Mouse (Mus musculus): ENCODE data around the gene Olfr1174-ps. TPM values are rescaled to one million over a fixed set of nuclear protein-coding genes. Genes with fewer than 3 reads are reported as not detected.

The Olfr1174-ps gene
- polyA plus RNA-seq (2015; fragmentation: Nextera tagmentation; extraction: Ambion mirVana): not detected in 2 replicates

DNA sequence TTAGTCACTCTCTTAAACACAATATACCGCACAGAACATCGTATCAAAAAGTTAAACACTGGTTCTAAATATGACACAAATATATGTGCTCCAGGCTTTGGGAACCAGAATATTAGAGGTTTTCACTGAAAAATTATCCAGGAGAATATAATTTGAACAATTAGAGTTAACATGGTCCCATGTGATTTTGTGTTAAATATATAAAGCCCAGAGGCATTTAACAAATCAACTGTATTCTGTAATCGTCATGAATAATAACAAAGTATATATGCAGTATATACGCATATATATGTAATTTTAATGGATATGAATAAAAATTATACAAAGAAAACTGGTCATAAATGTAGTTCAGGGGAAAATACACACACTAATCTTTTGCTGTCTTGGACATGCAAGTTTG lies at the start of gene Olfr1174-ps:
TSS of gene Olfr1174-ps (minus strand) at position 101 of the 400 bp plus-strand sequence.
- no peak within 1 kb of the TSS for H3K27ac ChIP-seq (ENCODE audit: low read length)
- H3K4me1 ChIP-seq (replicated peaks; ENCODE audit: control insufficient read depth, insufficient read depth, low read length): no peaks in the 10 kb centered on the region
- no peak within 1 kb of the TSS for H3K9ac ChIP-seq (ENCODE audit: low read length)
- no peaks in the 10 kb centered on the region for H3K9me3 ChIP-seq (ENCODE audit: control insufficient read depth, low read length)
- H3K36me3 ChIP-seq (ENCODE audit: control insufficient read depth, insufficient read depth, low read length): no peaks in the 10 kb centered on the region
- no peak for ATAC-seq (ENCODE audit: low read depth)
- no peak within 1 kb of the TSS for H3K4me2 ChIP-seq (ENCODE audit: low read depth, low read length)
- H3K27me3 ChIP-seq (ENCODE audit: control insufficient read depth, insufficient read depth, low read depth, low read length): no peaks in the 10 kb centered on the region
- WGBS: 88% methylated on average over 4 of the region's 4 CpGs
- no peak within 1 kb of the TSS for H3K4me3 ChIP-seq (ENCODE audit: low read length)

DNA sequence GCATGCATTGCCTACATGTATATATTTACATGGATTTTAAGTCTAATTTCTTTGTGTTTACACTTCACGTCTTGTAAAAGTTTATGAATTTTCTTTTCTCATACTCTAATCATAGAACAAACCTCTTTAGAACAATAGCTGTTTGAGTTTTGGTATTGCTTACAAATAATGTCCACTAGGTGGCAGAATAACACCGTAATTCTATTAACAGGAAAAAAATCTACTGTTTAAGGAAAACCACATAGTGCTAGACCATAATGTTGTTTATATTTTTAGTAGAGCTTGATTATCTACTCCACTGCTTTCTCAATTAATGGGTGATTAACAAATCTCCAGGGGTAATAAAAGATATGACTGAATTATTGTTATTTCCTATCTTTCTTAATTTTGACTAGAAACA lies 41.4 kb upstream of the Olfr1174-ps start:
- H3K9ac ChIP-seq (ENCODE audit: low read length): no peak overlapping the region
- H3K27me3 ChIP-seq (ENCODE audit: control insufficient read depth, insufficient read depth, low read depth, low read length): no peaks in the 10 kb centered on the region
- H3K27ac ChIP-seq (ENCODE audit: low read length): no peak overlapping the region
- H3K9me3 ChIP-seq (ENCODE audit: control insufficient read depth, low read length): no peaks in the 10 kb centered on the region
- no peaks in the 10 kb centered on the region for H3K4me1 ChIP-seq (replicated peaks; ENCODE audit: control insufficient read depth, insufficient read depth, low read length)
- 0% methylated on average over 2 of the region's 2 CpGs for WGBS
- no peaks in the 10 kb centered on the region for H3K36me3 ChIP-seq (ENCODE audit: control insufficient read depth, insufficient read depth, low read length)
- H3K4me2 ChIP-seq (ENCODE audit: low read depth, low read length): no peak overlapping the region
- ATAC-seq (ENCODE audit: low read depth): no peak
- H3K4me3 ChIP-seq (ENCODE audit: low read length): no peak overlapping the region

DNA sequence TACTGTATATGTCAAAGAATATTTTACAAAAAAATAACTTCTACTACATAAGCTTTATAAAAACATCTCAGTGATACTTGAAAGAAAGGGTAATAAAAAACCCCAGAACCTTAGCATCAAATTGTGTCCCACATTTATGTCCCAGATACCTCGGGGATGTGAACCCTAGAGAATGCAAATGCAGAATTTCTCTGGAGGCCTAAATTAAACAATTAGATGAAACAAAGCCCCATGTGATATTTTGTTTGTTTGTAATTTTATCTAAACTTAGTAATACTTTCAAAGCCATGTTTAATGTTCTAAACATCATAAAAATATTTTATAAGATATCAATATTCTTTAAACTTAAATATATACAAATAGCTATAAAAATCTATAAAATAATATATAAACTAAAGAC lies 31.5 kb upstream of the Olfr1174-ps start, which contains the start of gene Olfr1177-ps:
TSS of gene Olfr1177-ps (minus strand) at position 101 of the 400 bp plus-strand sequence.
- Histone ChIP-seq H3K4me1 (replicated peaks; ENCODE audit: control insufficient read depth, insufficient read depth, low read length) (no peaks in the 10 kb centered on the region), H3K36me3 (ENCODE audit: control insufficient read depth, insufficient read depth, low read length) (no peaks in the 10 kb centered on the region), H3K4me3 (ENCODE audit: low read length) (no peak within 1 kb of the TSS), H3K4me2 (ENCODE audit: low read depth, low read length) (no peak within 1 kb of the TSS), H3K9me3 (ENCODE audit: control insufficient read depth, low read length) (no peaks in the 10 kb centered on the region), H3K27me3 (ENCODE audit: control insufficient read depth, insufficient read depth, low read depth, low read length) (no peaks in the 10 kb centered on the region), H3K9ac (ENCODE audit: low read length) (no peak within 1 kb of the TSS), H3K27ac (ENCODE audit: low read length) (no peak within 1 kb of the TSS)
- ATAC-seq (ENCODE audit: low read depth): no peak
- 79% methylated on average over 1 of the region's 1 CpGs for WGBS

DNA sequence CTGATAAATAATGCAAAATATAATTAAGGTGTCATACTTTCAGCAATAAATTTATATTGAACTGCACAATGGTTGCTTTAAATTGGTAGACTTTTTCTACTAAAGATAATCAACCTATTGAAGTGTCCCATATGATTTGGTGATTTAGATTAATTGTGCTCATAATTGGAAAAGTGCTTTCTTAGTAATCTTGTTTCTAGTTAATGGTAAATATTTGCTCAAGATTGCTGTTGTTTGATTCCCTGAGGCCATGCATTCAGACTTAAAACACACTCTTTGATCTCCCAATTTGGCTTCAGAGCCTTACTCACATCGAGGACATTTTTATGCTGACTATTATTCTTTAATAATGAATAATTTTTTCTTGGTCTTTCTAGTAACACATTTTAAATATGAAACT lies 21.5 kb upstream of the Olfr1174-ps start, which contains the start of gene Olfr1176:
TSS of gene Olfr1176 (plus strand) at position 301 of the 400 bp plus-strand sequence.
- H3K4me2 ChIP-seq (ENCODE audit: low read depth, low read length): no peak within 1 kb of the TSS
- H3K9ac ChIP-seq (ENCODE audit: low read length): no peak within 1 kb of the TSS
- no peak within 1 kb of the TSS for H3K27ac ChIP-seq (ENCODE audit: low read length)
- no peak for ATAC-seq (ENCODE audit: low read depth)
- 36% methylated on average over 1 of the region's 1 CpGs for WGBS
- no peaks in the 10 kb centered on the region for H3K4me1 ChIP-seq (replicated peaks; ENCODE audit: control insufficient read depth, insufficient read depth, low read length)
- no peaks in the 10 kb centered on the region for H3K36me3 ChIP-seq (ENCODE audit: control insufficient read depth, insufficient read depth, low read length)
- H3K4me3 ChIP-seq (ENCODE audit: low read length): no peak within 1 kb of the TSS
- no peaks in the 10 kb centered on the region for H3K27me3 ChIP-seq (ENCODE audit: control insufficient read depth, insufficient read depth, low read depth, low read length)
- no peaks in the 10 kb centered on the region for H3K9me3 ChIP-seq (ENCODE audit: control insufficient read depth, low read length)

DNA sequence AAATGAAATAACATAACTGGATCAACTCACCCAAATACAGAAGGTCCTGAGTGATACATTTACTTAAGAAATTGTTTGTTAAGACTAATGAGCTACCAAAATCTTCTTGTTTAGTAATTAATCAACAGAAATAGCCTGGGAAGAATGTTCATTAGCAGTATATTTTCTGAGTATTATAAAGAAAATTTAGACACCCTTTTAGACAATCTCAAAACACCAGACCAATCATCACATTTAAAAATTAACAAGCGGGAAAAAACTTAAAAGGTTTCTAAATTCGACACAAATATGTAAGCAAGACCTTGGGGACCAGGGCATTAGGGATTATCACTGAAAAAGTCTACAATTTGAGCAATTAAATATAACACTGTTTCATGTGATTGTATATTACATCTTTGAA lies 12.2 kb upstream of the Olfr1174-ps start, which contains the start of gene Olfr1175-ps:
TSS of gene Olfr1175-ps (minus strand) at position 101 of the 400 bp plus-strand sequence.
- Histone ChIP-seq H3K27ac (ENCODE audit: low read length) (no peak within 1 kb of the TSS), H3K9ac (ENCODE audit: low read length) (no peak within 1 kb of the TSS), H3K27me3 (ENCODE audit: control insufficient read depth, insufficient read depth, low read depth, low read length) (no peaks in the 10 kb centered on the region), H3K4me2 (ENCODE audit: low read depth, low read length) (no peak within 1 kb of the TSS), H3K4me1 (replicated peaks; ENCODE audit: control insufficient read depth, insufficient read depth, low read length) (no peaks in the 10 kb centered on the region), H3K36me3 (ENCODE audit: control insufficient read depth, insufficient read depth, low read length) (no peaks in the 10 kb centered on the region), H3K9me3 (ENCODE audit: control insufficient read depth, low read length) (no peaks in the 10 kb centered on the region), H3K4me3 (ENCODE audit: low read length) (no peak within 1 kb of the TSS)
- no peak for ATAC-seq (ENCODE audit: low read depth)
- WGBS: 79% methylated on average over 2 of the region's 2 CpGs

DNA sequence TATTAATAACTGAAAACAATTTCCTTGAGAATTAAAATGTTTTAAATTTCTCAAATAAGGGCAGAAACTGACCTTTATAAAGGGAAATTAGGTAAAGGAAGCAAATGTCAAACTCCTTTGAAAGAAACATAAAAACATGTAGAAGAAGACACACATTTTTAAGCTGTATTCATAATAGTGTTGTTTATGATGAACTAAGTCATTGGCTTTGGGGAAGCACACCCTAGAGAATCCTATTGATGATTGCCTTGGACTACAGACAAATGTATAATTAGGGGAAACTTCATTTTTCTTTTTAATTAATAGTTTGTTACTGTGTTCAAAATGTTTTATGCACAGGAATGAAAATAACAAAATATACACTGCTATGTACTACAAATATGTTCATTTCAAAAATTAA lies 35.2 kb downstream of the Olfr1174-ps start, which contains the start of gene Olfr1173:
TSS of gene Olfr1173 (minus strand) at position 101 of the 400 bp plus-strand sequence.
- no peaks in the 10 kb centered on the region for H3K27me3 ChIP-seq (ENCODE audit: control insufficient read depth, insufficient read depth, low read depth, low read length)
- no peak within 1 kb of the TSS for H3K4me2 ChIP-seq (ENCODE audit: low read depth, low read length)
- no peak within 1 kb of the TSS for H3K4me3 ChIP-seq (ENCODE audit: low read length)
- no peak within 1 kb of the TSS for H3K9ac ChIP-seq (ENCODE audit: low read length)
- H3K36me3 ChIP-seq (ENCODE audit: control insufficient read depth, insufficient read depth, low read length): no peaks in the 10 kb centered on the region
- H3K27ac ChIP-seq (ENCODE audit: low read length): no peak within 1 kb of the TSS
- no peaks in the 10 kb centered on the region for H3K4me1 ChIP-seq (replicated peaks; ENCODE audit: control insufficient read depth, insufficient read depth, low read length)
- H3K9me3 ChIP-seq (ENCODE audit: control insufficient read depth, low read length): no peaks in the 10 kb centered on the region
- no peak for ATAC-seq (ENCODE audit: low read depth)

Other genes with a start within 250 kb of the Olfr1174-ps start
- gene Olfr1163, start 243.3 kb downstream of the Olfr1174-ps start, polyA plus RNA-seq (2015; fragmentation: Nextera tagmentation; extraction: Ambion mirVana): not detected in 2 replicates
- gene Olfr1164, start 221.2 kb downstream of the Olfr1174-ps start, polyA plus RNA-seq (2015; fragmentation: Nextera tagmentation; extraction: Ambion mirVana): not detected in 2 replicates
- not detected in 2 replicates for gene Olfr1166, start 186.9 kb downstream of the Olfr1174-ps start, polyA plus RNA-seq (2015; fragmentation: Nextera tagmentation; extraction: Ambion mirVana)
- not detected in 2 replicates for gene Olfr1167, start 159.9 kb downstream of the Olfr1174-ps start, polyA plus RNA-seq (2015; fragmentation: Nextera tagmentation; extraction: Ambion mirVana)
- gene Olfr1168, start 133.3 kb downstream of the Olfr1174-ps start, polyA plus RNA-seq (2015; fragmentation: Nextera tagmentation; extraction: Ambion mirVana): not detected in 2 replicates
- not detected in 2 replicates for gene Olfr1170, start 86.8 kb downstream of the Olfr1174-ps start, polyA plus RNA-seq (2015; fragmentation: Nextera tagmentation; extraction: Ambion mirVana)
- gene Olfr1173, start 35.3 kb downstream of the Olfr1174-ps start, polyA plus RNA-seq (2015; fragmentation: Nextera tagmentation; extraction: Ambion mirVana): not detected in 2 replicates
- gene Olfr1175-ps, start 12.1 kb upstream of the Olfr1174-ps start, polyA plus RNA-seq (2015; fragmentation: Nextera tagmentation; extraction: Ambion mirVana): not detected in 2 replicates
- not detected in 2 replicates for gene Olfr1176, start 21.6 kb upstream of the Olfr1174-ps start, polyA plus RNA-seq (2015; fragmentation: Nextera tagmentation; extraction: Ambion mirVana)
- not detected in 2 replicates for gene Olfr1177-ps, start 31.4 kb upstream of the Olfr1174-ps start, polyA plus RNA-seq (2015; fragmentation: Nextera tagmentation; extraction: Ambion mirVana)
- not detected in 2 replicates for gene Olfr1178, start 71.9 kb upstream of the Olfr1174-ps start, polyA plus RNA-seq (2015; fragmentation: Nextera tagmentation; extraction: Ambion mirVana)
- not detected in 2 replicates for gene Olfr1179, start 91.3 kb upstream of the Olfr1174-ps start, polyA plus RNA-seq (2015; fragmentation: Nextera tagmentation; extraction: Ambion mirVana)
- gene Olfr1180, start 104.0 kb upstream of the Olfr1174-ps start, polyA plus RNA-seq (2015; fragmentation: Nextera tagmentation; extraction: Ambion mirVana): not detected in 2 replicates
- gene Olfr1181, start 111.0 kb upstream of the Olfr1174-ps start, polyA plus RNA-seq (2015; fragmentation: Nextera tagmentation; extraction: Ambion mirVana): not detected in 2 replicates
- gene Gm13757, start 134.0 kb upstream of the Olfr1174-ps start, polyA plus RNA-seq (2015; fragmentation: Nextera tagmentation; extraction: Ambion mirVana): not detected in 2 replicates
- not detected in 2 replicates for gene Olfr1183, start 139.7 kb upstream of the Olfr1174-ps start, polyA plus RNA-seq (2015; fragmentation: Nextera tagmentation; extraction: Ambion mirVana)
- not detected in 2 replicates for gene Olfr1184, start 168.5 kb upstream of the Olfr1174-ps start, polyA plus RNA-seq (2015; fragmentation: Nextera tagmentation; extraction: Ambion mirVana)
- gene Olfr1185-ps1, start 178.2 kb upstream of the Olfr1174-ps start, polyA plus RNA-seq (2015; fragmentation: Nextera tagmentation; extraction: Ambion mirVana): not detected in 2 replicates
- gene Olfr1186, start 203.4 kb upstream of the Olfr1174-ps start, polyA plus RNA-seq (2015; fragmentation: Nextera tagmentation; extraction: Ambion mirVana): not detected in 2 replicates
- gene Olfr1188, start 241.8 kb upstream of the Olfr1174-ps start, polyA plus RNA-seq (2015; fragmentation: Nextera tagmentation; extraction: Ambion mirVana): not detected in 2 replicates

Data from lung, embryonic 16.5 days (tissue).